Mouse (Mus musculus): Measurements from ENCODE around the gene Por. TPM values are rescaled to one million over a fixed set of nuclear protein-coding genes. Genes with fewer than 3 reads are reported as not detected.
A peak's percentile ranks its signal among the peaks of the same experiment; 100 is the strongest.

Por gene
- total and polyA plus RNA-seq, 3 experiments = 63.0 to 93.6 (median 77.4) TPM

GRCm38 (mm10) chr5:135726641-135727346 lies 57.0 kb downstream of the Por start:
- H3K4me1 ChIP-seq (ENCODE audit: control insufficient read depth, insufficient read depth, low read length) = peaks cover 20% of the 10 kb centered on the region
- DNase-seq = peak; percentile 69 to 85
- no peak overlapping the region for H3K4me3 ChIP-seq
- TF ChIP-seq POLR2A (IDR thresholded peaks at IDR 0.05; ENCODE audit: insufficient read depth, low read depth, low read length) (no peak), CTCF (IDR thresholded peaks at IDR 0.05) (no peak), EP300 (IDR thresholded peaks at IDR 0.05; ENCODE audit: insufficient read depth, low read depth, low read length) (peak; percentile 80; the same call in 1 of the 2 replicates)
- H3K27ac ChIP-seq = peak overlapping the region; percentile 44
- peaks cover 2% of the 10 kb centered on the region for H3K36me3 ChIP-seq (ENCODE audit: control insufficient read depth, insufficient read depth, low read length)
- WGBS = 70% methylated on average over 2 of the region's 2 CpGs
- H3K9ac ChIP-seq (ENCODE audit: low read depth, low read length) = no peak overlapping the region
- intact Hi-C loops (cut with DNase I) = no loop called here
- H3K27me3 ChIP-seq (ENCODE audit: control insufficient read depth, insufficient read depth, low read length) = no peaks in the 10 kb centered on the region
- no peaks in the 10 kb centered on the region for H3K79me2 ChIP-seq (replicated peaks; ENCODE audit: control insufficient read depth, insufficient read depth, low read length)

GRCm38 (mm10) chr5:135727871-135728270 lies 58.0 kb downstream of the Por start:
- Histone ChIP-seq H3K27me3 (ENCODE audit: control insufficient read depth, insufficient read depth, low read length) (no peaks in the 10 kb centered on the region), H3K79me2 (replicated peaks; ENCODE audit: control insufficient read depth, insufficient read depth, low read length) (no peaks in the 10 kb centered on the region), H3K4me1 (ENCODE audit: control insufficient read depth, insufficient read depth, low read length) (peaks cover 14% of the 10 kb centered on the region), H3K4me3 (no peak overlapping the region), H3K27ac (no peak overlapping the region; the same call in 1 of the 2 replicates), H3K9ac (ENCODE audit: low read depth, low read length) (no peak overlapping the region), H3K36me3 (ENCODE audit: control insufficient read depth, insufficient read depth, low read length) (no peaks in the 10 kb centered on the region; the same call in 1 of the 2 replicates)
- no peak for DNase-seq
- 95% methylated on average over 9 of the region's 9 CpGs for WGBS
- intact Hi-C loops (cut with DNase I) = no loop called here
- TF ChIP-seq EP300 (IDR thresholded peaks at IDR 0.05; ENCODE audit: insufficient read depth, low read depth, low read length) (no peak), CTCF (IDR thresholded peaks at IDR 0.05) (no peak), POLR2A (IDR thresholded peaks at IDR 0.05; ENCODE audit: insufficient read depth, low read depth, low read length) (no peak)

DNA sequence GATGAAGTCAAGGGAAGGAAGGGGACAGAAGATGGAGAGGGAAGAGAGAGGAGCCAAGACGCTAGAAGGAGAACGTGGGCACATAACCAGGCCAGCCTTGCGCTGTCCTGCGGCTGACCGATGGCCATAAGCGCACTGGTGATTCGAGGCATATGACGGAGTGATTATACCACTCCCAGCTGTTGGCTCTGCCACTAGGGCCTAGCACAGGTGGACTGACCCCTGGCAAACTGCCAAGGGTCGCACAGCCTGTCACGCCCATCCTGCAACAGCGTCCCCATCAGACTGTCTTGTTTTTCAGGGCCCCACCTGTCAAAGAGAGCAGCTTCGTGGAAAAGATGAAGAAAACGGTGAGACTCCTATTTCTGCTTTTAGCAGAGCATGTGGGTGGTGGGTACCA lies 58.5 kb downstream of the Por start:
- WGBS = 87% methylated on average over 13 of the region's 13 CpGs
- no peak for DNase-seq
- Histone ChIP-seq H3K4me1 (ENCODE audit: control insufficient read depth, insufficient read depth, low read length) (peaks cover 11% of the 10 kb centered on the region), H3K27ac (no peak overlapping the region), H3K27me3 (ENCODE audit: control insufficient read depth, insufficient read depth, low read length) (no peaks in the 10 kb centered on the region), H3K79me2 (replicated peaks; ENCODE audit: control insufficient read depth, insufficient read depth, low read length) (no peaks in the 10 kb centered on the region), H3K4me3 (no peak overlapping the region), H3K36me3 (ENCODE audit: control insufficient read depth, insufficient read depth, low read length) (no peaks in the 10 kb centered on the region; the same call in 1 of the 2 replicates), H3K9ac (ENCODE audit: low read depth, low read length) (no peak overlapping the region)
- intact Hi-C loops (cut with DNase I) = no loop called here
- no peak for TF ChIP-seq POLR2A (IDR thresholded peaks at IDR 0.05; ENCODE audit: insufficient read depth, low read depth, low read length)
- no peak for TF ChIP-seq CTCF (IDR thresholded peaks at IDR 0.05)
- TF ChIP-seq EP300 (IDR thresholded peaks at IDR 0.05; ENCODE audit: insufficient read depth, low read depth, low read length) = no peak

DNA sequence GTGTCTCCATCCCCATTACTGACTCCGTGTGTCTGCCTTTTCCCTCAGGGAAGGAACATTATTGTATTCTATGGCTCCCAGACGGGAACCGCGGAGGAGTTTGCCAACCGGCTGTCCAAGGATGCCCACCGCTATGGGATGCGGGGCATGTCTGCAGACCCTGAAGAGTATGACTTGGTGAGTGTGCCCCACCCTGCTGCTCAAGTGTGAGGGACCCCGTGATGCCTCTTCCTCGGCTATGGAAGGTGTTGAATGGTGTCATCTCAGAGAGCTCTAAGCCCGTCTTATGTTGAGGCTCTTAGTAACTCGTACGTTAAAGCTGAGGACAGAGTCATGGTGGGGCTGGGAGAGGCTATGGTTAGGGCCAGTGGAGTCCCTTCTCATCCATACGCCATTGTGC lies 59.5 kb downstream of the Por start:
- Histone ChIP-seq H3K9ac (ENCODE audit: low read depth, low read length) (no peak overlapping the region), H3K4me1 (ENCODE audit: control insufficient read depth, insufficient read depth, low read length) (peaks cover 8% of the 10 kb centered on the region), H3K27me3 (ENCODE audit: control insufficient read depth, insufficient read depth, low read length) (no peaks in the 10 kb centered on the region), H3K4me3 (no peak overlapping the region), H3K27ac (no peak overlapping the region), H3K36me3 (ENCODE audit: control insufficient read depth, insufficient read depth, low read length) (no peaks in the 10 kb centered on the region), H3K79me2 (replicated peaks; ENCODE audit: control insufficient read depth, insufficient read depth, low read length) (no peaks in the 10 kb centered on the region)
- 94% methylated on average over 13 of the region's 13 CpGs for WGBS
- TF ChIP-seq CTCF (IDR thresholded peaks at IDR 0.05) (no peak), EP300 (IDR thresholded peaks at IDR 0.05; ENCODE audit: insufficient read depth, low read depth, low read length) (no peak), POLR2A (IDR thresholded peaks at IDR 0.05; ENCODE audit: insufficient read depth, low read depth, low read length) (no peak)
- DNase-seq = no peak
- intact Hi-C loops (cut with DNase I) = no loop called here

DNA sequence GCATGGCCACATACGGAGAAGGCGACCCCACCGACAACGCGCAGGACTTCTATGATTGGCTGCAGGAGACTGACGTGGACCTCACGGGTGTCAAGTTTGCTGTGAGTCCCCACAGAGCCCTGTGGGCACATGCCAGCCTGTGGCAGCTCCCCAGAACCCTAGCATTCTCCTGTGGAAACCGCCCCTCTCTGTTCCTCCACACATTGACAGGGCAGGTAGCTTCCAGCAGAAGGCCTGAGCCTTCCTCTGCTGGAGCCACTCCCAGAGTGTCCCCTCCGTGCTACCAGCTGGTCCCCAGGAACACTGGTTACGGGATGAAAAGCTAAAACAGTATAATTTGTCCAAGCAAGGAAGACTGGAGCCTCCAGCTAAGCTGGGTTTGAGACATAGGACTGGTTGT lies 60.4 kb downstream of the Por start:
- Histone ChIP-seq H3K36me3 (ENCODE audit: control insufficient read depth, insufficient read depth, low read length) (no peaks in the 10 kb centered on the region), H3K79me2 (replicated peaks; ENCODE audit: control insufficient read depth, insufficient read depth, low read length) (no peaks in the 10 kb centered on the region), H3K4me1 (ENCODE audit: control insufficient read depth, insufficient read depth, low read length) (peaks cover 8% of the 10 kb centered on the region), H3K27ac (no peak overlapping the region), H3K27me3 (ENCODE audit: control insufficient read depth, insufficient read depth, low read length) (no peaks in the 10 kb centered on the region), H3K9ac (ENCODE audit: low read depth, low read length) (no peak overlapping the region), H3K4me3 (no peak overlapping the region)
- WGBS = 98% methylated on average over 10 of the region's 10 CpGs
- no peak for DNase-seq
- no peak for TF ChIP-seq CTCF (IDR thresholded peaks at IDR 0.05)
- no peak for TF ChIP-seq POLR2A (IDR thresholded peaks at IDR 0.05; ENCODE audit: insufficient read depth, low read depth, low read length)
- TF ChIP-seq EP300 (IDR thresholded peaks at IDR 0.05; ENCODE audit: insufficient read depth, low read depth, low read length) = no peak
- intact Hi-C loops (cut with DNase I) = no loop called here

- Histone ChIP-seq H3K4me1 (ENCODE audit: control insufficient read depth, insufficient read depth, low read length) (peaks cover 7% of the 10 kb centered on the region), H3K27ac (no peak overlapping the region), H3K36me3 (ENCODE audit: control insufficient read depth, insufficient read depth, low read length) (no peaks in the 10 kb centered on the region), H3K79me2 (replicated peaks; ENCODE audit: control insufficient read depth, insufficient read depth, low read length) (no peaks in the 10 kb centered on the region), H3K27me3 (ENCODE audit: control insufficient read depth, insufficient read depth, low read length) (no peaks in the 10 kb centered on the region), H3K4me3 (no peak overlapping the region), H3K9ac (ENCODE audit: low read depth, low read length) (no peak overlapping the region)
- no peak for TF ChIP-seq CTCF (IDR thresholded peaks at IDR 0.05)
- TF ChIP-seq POLR2A (IDR thresholded peaks at IDR 0.05; ENCODE audit: insufficient read depth, low read depth, low read length) = no peak
- no peak for TF ChIP-seq EP300 (IDR thresholded peaks at IDR 0.05; ENCODE audit: insufficient read depth, low read depth, low read length)
- intact Hi-C loops (cut with DNase I) = no loop called here
- WGBS = 90% methylated on average over 10 of the region's 10 CpGs
- DNase-seq = no peak
Measured at GRCm38 (mm10) chr5:135730916-135731315, 61.1 kb downstream of the Por start.
